Mouse (Mus musculus): Measurements from ENCODE around the gene Cish. TPM values are rescaled to one million over a fixed set of nuclear protein-coding genes. Genes with fewer than 3 reads are reported as not detected.

Cish gene
- total RNA-seq, 2 experiments from 2014 or later = 9.4 to 11.8 TPM

GRCm38 (mm10) chr9:107335909-107336308 is 40.1 kb downstream of the Cish start:
- peak in 1 of 2 experiments; percentile 54 for DNase-seq (ENCODE audit: extremely low spot score in 1 of 2, low spot score in 2 of 2)
- intact Hi-C loops (cut with DNase I) = loop anchor here (2.0 kb wide), 1 partner anchor 41 kb away; no protein-coding TSS in a partner anchor

GRCm38 (mm10) chr9:107336386-107336785 is 40.6 kb downstream of the Cish start:
- intact Hi-C loops (cut with DNase I) = loop anchor here (2.0 kb wide), 1 partner anchor 42 kb away; no protein-coding TSS in a partner anchor
- DNase-seq (ENCODE audit: extremely low spot score in 1 of 2, low spot score in 2 of 2) = no peak

- DNase-seq (ENCODE audit: extremely low spot score in 1 of 2, low spot score in 2 of 2) = peak; percentile 67 to 88
- intact Hi-C loops (cut with DNase I) = no loop called here
These were observed 42.5 kb downstream of the Cish start, which contains the start of gene Hemk1 for GRCm38 (mm10) chr9:107338172-107338883. Gene Hemk1 (minus strand): TSS chr9:107338350.

GRCm38 (mm10) chr9:107340267-107340859 is 44.5 kb downstream of the Cish start, which contains the start of gene 6430571L13Rik:
Gene 6430571L13Rik (plus strand): TSS chr9:107340602.
- peak; percentile 89 to 96 for DNase-seq (ENCODE audit: extremely low spot score in 1 of 2, low spot score in 2 of 2)
- intact Hi-C loops (cut with DNase I) = loop anchor here (5.0 kb wide), 1 partner anchor 93 kb away; no protein-coding TSS in a partner anchor

- DNase-seq (ENCODE audit: extremely low spot score in 1 of 2, low spot score in 2 of 2) = no peak
- intact Hi-C loops (cut with DNase I) = loop anchor here (5.0 kb wide), 1 partner anchor 94 kb away; no protein-coding TSS in a partner anchor
These were observed 45.3 kb downstream of the Cish start for GRCm38 (mm10) chr9:107340911-107341645.

- intact Hi-C loops (cut with DNase I) = loop anchor here (5.0 kb wide), 1 partner anchor 95 kb away; no protein-coding TSS in a partner anchor
- no peak for DNase-seq (ENCODE audit: extremely low spot score in 1 of 2, low spot score in 2 of 2)
These were observed 46.4 kb downstream of the Cish start for GRCm38 (mm10) chr9:107342201-107342709.

GRCm38 (mm10) chr9:107343146-107343943 is 47.5 kb downstream of the Cish start:
- no peak for DNase-seq (ENCODE audit: extremely low spot score in 1 of 2, low spot score in 2 of 2)

GRCm38 (mm10) chr9:107344027-107344426 is 48.2 kb downstream of the Cish start:
- DNase-seq (ENCODE audit: extremely low spot score in 1 of 2, low spot score in 2 of 2) = no peak
- intact Hi-C loops (cut with DNase I) = loop anchor here (5.0 kb wide), 1 partner anchor 97 kb away; no protein-coding TSS in a partner anchor

More at GRCm38 (mm10) chr9:107343146-107343943, 47.5 kb downstream of the Cish start:
- intact Hi-C loops (cut with DNase I) = loop anchor here (5.0 kb wide), 1 partner anchor 96 kb away; no protein-coding TSS in a partner anchor

GRCm38 (mm10) chr9:107346081-107346480 is 50.3 kb downstream of the Cish start:
- intact Hi-C loops (cut with DNase I) = no loop called here
- no peak for DNase-seq (ENCODE audit: extremely low spot score in 1 of 2, low spot score in 2 of 2)

- intact Hi-C loops (cut with DNase I) = no loop called here
- no peak for DNase-seq (ENCODE audit: extremely low spot score in 1 of 2, low spot score in 2 of 2)
These were observed 51.9 kb downstream of the Cish start for GRCm38 (mm10) chr9:107347586-107348183.

- no peak for DNase-seq (ENCODE audit: extremely low spot score in 1 of 2, low spot score in 2 of 2)
- intact Hi-C loops (cut with DNase I) = no loop called here
These were observed 53.5 kb downstream of the Cish start for GRCm38 (mm10) chr9:107349321-107349720.

Other genes with a start within 250 kb of the Cish start
- gene Dock3, start 64.1 kb upstream of the Cish start, total RNA-seq (2021) = 100 to 1,000 TPM; 168 to 173 TPM
- 1 to 10 TPM; 1.9 to 2.7 TPM for gene Mapkapk3, start 6.1 kb upstream of the Cish start, total RNA-seq (2021)
- 10 to 100 TPM; 14.3 to 16.6 TPM for gene Hemk1, start 42.3 kb downstream of the Cish start, total RNA-seq (2021)
- 1 to 10 TPM; 4.0 TPM for gene 6430571L13Rik, start 44.6 kb downstream of the Cish start, total RNA-seq (2021)
- 10 to 100 TPM; 33.8 to 37.8 TPM for gene Cacna2d2, start 103.6 kb downstream of the Cish start, total RNA-seq (2021)
- gene Tmem115, start 237.9 kb downstream of the Cish start, total RNA-seq (2021) = 10 to 100 TPM; 31.8 to 35.7 TPM
- 10 to 100 TPM; 19.0 to 21.4 TPM for gene Cyb561d2, start 246.2 kb downstream of the Cish start, total RNA-seq (2021)
- gene Nprl2, start 246.2 kb downstream of the Cish start, total RNA-seq (2021) = 10 to 100 TPM; 34.1 to 37.8 TPM

Data from left cerebral cortex, postnatal 10 days (tissue).